Mouse (Mus musculus): ENCODE measurements around the gene Pde1a.
"Not testable (repeated sequence)": the region's sequence is repeated elsewhere in the genome, so short reads cannot be mapped to it uniquely, and the experiment has no call there.

Pde1a gene

DNA sequence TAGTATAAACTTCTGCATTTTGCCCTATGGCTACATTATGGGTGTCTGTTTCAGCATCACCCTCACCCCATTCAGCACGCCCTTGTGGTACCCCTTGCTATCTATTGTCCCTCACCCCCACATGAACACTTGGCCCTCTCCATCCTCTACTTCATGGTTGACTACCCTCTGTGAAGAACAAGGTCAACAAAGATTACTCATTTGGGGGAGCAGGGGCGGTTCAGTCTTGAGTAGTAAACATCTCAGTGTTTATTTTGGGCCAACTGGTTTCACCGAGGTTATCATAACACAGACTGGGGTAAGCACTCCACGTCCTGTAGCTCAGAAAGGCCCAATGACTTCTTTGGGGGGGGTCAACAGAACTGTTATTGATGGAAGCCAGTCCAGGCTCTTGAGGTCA lies 164.3 kb downstream of the Pde1a start:
- no peak for DNase-seq (ENCODE audit: low read depth, low spot score)

DNA sequence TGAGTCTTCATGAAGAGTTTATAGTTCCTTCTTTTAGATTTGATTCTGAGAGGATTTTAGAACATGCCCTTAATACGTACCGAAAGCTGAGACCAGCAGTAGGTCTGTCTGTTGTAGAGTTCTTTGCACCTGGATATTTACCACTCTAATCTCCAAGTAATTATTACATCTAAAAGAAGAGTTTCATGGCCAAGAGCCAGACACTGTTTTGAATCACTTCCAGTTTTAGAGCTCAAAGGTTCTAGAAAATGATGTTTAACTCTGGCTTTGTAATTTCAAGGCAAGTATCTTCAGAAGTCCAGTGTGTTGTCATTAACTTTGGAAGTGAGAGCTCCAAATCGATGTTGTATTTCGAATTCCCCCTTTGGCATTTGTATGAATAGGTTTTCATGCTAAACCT lies 167.8 kb downstream of the Pde1a start:
- DNase-seq (ENCODE audit: low read depth, low spot score) = no peak

DNA sequence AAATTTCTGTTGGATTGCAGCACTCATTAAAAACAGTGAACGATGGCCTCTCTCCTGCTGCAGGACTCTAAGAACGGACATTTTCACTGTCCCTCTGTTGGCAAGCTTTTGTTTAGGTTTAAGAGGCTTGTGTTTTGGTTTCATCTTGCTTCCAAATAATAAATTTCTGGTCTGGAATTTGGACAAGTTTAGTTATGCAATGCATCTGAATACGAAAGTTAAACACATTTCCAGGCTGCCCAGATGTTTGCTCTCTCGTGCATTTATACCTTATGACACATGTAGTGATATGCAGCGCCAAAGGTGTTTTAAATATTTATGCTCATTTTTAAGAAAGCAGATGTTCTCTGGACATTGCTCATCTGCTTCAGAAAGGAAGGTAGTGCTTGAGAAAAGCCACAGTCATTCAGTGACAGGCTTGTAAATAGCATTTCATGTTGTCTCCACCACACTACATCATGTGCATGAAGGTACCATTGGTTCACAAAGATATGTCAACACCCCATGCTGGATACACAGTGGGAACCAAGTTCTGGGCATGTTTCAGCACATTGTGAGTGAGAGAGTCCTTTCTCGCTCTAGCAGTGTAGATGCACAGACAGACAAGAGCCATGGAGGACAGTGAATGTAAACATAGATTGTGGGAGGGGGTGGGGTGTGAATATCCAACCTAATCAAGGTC lies 171.5 kb downstream of the Pde1a start:
- DNase-seq (ENCODE audit: low read depth, low spot score) = no peak

DNA sequence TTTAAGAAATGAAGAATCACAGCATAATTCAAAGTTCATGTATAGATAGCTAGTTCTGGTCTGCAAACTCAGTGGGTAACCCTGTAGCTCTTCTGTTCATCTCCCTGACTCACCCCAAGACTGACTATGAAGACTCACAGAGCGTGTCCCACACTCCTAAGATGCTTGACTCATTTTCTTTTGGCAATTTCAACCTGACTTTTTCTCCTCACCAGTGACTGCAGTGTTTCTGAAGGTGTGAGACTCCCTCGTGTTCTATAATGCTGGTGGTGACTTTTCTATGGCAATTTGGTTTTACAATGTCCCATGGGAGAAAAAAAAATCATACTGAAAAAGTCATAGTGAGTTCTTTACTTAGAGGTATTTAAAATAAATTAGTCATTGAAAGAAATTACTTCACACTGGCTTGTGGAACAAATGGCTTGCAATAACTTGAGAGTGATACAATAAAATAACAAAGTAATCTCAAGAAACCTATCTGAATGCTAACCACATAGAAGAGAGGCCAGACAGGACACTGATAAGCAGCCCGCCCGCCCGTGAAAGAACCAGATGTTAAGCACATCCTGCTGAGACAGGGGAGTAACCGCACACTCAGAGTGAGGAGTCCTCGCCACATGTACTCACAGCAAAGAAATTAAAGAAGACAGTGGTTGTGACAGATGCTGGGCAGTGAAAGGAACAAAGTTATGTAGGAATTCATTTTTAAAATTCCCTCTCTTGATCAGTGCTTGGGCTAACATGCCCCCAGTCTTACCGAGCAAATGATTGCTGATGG lies 183.2 kb downstream of the Pde1a start:
- DNase-seq (ENCODE audit: low read depth, low spot score) = peak; percentile 64

DNA sequence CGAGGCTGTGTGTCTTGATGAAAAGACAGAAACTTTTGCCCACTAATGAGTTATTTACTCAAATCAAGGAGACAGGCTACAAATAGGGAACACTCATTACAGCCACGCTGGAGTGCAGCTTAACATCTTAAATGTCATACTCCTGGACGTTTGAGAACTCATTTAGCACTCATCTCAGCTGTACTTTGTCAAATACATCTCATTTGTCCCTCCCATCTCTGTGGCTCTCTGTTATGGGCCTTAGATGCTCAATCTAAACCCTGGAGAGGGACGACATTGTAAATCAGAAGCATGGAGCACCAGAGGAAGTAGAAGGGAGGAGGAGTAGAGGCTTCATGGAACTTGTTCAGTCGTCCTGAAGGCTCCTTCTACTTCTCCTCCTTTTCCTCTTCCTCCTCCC lies 194.6 kb downstream of the Pde1a start:
- no peak for DNase-seq (ENCODE audit: low read depth, low spot score)

DNA sequence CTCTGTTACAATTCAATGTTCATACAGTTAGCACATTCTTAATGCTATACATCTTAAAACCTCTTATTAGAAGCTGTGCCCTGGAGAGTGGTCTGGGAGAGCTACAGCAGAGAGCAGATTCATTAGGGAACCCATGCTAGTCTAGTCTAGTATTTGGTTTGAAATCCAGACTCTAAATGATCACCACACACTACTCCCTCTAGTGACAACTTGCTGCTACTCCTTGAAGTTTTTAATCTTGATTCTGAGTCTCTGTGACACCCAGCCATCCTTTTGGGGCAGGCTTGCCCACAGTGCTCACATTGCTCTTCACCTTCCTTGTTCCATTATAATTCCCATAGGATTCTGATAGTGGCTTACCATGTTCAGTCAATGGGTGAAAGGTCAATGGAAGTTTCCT lies 206.9 kb downstream of the Pde1a start:
- no peak for DNase-seq (ENCODE audit: low read depth, low spot score)

DNA sequence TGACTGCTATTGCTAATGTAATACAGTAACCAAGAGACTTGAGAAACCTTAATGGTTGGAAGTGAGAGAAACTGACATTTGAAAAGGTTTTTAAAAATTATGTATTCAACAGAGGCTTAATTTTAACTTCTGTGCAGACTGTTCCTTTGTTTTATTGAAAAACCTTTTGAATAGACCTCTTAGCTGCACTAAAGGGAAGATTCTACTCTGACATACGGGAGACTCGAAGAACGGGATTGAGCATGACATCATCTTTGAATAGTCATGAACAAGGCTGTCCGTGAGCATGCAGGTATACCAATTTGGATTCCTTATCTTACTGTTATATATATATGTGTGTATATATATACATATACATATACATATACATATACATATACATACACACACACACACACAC lies 207.9 kb downstream of the Pde1a start:
- DNase-seq (ENCODE audit: low read depth, low spot score) = no peak

DNA sequence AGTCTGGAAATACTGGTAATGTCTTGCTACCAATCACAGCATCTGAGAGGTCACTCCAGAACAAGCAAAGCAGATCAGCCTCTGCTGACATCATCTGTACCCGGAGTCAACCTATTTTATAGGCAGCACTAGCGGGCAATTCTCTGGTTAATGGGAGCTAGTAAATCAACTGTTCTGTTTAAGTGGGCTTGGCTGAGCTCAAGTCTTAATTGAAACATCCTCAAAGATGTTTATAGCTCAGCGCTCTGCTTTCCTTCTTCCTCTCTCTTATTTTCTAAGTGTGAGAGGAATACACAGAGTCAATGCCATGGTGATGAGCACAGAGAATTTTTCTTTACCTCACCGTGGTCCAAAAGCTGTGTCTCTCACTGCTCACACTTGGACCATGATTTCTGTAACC lies 208.8 kb downstream of the Pde1a start:
- DNase-seq (ENCODE audit: low read depth, low spot score) = no peak

DNA sequence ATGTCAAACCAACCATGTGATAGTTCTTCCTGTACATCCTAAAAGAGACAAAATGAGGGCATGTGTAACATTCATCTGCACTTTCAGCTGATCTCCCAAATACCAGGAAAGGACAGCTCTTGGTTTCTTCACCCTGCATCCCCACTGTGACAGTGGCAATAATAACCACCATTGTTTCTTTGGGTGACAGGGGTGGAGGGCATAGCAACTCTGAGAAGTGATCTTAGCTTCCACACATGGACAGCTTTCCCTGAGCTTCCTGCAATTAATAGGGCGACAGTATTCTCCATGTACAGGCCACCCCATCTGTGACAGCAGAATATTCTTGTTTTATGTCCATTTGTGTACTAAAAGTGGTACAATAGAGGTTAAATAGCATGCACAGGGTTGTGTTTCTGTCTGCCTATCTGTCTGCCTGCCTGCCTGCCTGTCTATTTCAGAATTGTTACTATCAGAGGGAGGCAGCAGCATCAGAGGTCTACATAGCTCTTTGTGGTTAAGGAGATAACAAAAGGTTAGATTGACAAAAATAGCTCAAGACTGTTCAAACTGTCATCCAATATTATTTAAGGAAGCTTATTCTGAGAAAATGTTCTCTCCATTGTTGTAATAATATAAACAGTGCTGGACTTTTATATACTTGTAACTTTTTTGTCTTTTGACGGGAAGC lies 227.3 kb downstream of the Pde1a start:
- DNase-seq (ENCODE audit: low read depth, low spot score) = no peak

DNA sequence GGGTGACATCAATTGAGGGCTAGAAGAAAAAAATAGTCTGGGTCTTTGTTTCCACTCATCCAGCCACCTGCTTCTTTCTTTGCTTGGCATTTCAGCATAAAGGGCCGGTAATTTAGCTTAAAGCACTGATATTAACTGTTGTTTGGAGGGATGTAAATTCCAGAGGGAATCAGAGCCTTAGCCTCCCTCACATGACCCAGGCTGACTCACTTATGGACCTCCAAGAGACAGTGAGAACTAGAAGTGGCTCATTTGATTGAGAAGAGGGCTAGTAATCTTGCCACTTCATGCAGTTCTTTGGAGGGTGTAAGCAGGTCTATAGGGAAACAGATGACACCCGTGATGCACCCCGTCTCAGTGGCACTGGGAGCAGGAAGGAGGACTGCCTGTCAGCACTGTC lies 230.7 kb downstream of the Pde1a start:
- no peak for DNase-seq (ENCODE audit: low read depth, low spot score)

DNA sequence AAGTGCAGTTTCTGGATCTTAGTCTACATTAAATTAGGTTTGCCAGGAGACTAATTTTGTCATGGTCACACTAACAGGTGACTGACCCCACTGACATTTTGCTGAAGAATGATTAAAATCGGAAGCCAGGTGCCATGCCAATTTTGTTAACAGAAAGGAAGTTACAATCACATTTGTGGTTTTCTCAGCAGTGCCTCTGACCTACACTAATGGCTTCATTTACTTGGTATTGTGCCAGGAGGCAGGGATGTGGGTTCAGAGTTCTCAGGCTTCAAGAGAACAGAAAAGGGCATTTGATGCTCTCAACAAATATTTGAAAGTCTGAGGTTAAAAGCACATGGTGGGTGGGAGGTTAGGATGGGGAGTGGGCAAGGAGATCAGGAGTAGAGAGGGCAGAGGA lies 236.4 kb downstream of the Pde1a start:
- no peak for DNase-seq (ENCODE audit: low read depth, low spot score)

DNA sequence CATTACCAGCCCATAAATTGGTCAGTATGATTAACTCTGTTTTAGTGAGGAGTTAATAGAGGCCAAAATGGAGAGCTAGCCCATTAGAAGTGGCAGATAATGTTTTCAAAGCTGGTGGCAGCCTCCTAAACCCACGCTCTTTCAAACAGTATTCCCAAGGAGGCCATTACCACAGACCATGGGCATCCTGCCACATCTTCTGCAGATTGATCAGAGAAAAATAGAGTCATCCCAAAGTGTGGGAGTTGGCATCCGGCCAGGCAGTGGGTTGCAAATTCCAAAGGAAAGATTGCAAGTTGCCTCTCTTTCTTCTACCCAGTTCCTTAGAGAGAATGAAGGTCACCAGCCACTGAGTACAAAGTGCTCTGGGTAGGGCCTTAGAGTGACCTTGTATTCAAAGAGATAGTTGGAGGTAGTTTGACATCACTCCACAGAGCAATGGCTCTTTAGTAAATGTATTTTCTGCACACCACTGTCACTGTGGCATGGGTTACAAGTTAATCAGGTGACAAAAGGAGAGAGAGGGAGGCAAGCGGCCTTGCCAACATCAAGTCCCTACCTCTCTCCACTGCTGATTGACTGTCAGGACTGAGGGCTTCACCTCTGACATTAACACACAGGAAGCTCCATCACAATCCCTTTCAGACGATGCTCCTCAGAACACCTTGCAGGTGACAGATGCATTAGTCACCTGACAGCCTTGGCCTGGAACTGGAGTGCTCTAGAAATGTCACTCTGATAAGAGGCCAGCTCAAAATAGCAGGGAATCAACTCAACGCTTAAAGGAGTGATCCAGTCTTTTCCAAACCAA lies 237.3 kb downstream of the Pde1a start:
- peak; percentile 75 for DNase-seq (ENCODE audit: low read depth, low spot score)

DNA sequence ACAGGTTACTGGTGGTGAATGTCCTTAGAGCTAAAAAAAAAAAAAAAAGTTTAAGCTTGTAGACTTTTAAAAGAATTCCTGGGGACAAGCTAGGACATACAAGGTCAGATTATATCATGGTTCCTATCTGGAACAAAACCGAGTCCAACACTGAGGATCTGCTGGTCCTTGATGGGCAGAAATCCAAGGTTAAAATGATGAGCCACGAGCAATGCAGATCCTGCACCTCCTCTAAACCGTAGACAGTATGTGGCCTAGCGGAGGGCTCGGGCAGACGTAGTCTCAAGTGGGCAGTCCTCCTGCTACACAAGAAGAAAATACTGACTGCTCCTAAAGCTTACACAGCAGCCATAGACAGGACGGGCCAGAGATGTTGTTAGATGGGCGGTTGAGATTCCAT lies 238.5 kb downstream of the Pde1a start:
- no peak for DNase-seq (ENCODE audit: low read depth, low spot score)

DNA sequence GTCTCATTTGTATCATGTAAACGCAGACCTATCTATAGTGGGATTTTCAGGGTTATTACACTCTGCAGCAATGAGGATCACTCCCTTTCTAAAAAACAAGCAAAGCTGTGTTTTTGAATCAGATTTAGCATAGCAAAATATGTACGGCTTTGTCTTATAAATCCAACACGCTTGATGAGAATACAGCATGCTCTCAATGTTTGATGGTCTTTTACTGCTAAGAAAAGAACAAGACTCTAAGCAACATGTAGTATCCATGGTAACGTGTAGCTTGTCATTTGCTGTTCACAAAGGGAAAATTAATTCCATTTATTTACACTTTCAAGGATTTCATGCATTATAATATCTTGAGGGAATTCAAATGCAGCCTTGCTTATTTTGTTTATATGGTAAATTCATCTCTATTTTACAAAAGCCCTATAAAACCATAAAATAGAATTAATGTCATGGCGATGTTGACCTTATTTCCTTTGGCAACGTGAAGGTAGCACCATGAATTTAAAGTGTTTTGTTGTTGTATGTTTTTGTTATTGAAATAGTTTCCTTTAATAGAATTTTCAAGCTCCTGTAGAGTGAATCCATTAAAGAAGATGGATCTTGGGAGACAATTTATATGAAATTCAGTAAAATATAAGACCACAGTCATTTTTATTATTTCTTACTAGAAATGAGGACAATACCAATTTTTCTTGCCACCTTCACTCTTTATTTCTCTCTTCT lies 245.5 kb downstream of the Pde1a start:
- DNase-seq (ENCODE audit: low read depth, low spot score) = peak; percentile 37

DNA sequence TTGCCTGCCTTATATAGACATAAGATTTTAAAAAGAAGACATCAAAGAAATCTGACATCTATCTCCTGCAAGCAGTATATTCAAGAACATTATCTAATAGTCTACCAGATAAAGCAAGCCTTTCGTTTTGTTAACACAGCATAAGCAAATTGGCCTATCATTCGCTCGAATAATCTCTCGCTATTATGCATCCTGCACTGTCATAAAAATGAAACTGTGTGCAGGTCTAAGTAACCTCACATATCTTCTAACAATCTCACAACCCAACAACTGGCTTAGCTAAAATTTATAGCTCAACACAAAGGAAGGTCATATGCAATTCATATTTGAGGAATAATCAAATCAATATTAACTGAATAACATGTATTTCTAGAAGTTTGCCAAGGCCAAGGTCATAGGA lies 246.0 kb downstream of the Pde1a start:
- DNase-seq (ENCODE audit: low read depth, low spot score) = no peak

DNA sequence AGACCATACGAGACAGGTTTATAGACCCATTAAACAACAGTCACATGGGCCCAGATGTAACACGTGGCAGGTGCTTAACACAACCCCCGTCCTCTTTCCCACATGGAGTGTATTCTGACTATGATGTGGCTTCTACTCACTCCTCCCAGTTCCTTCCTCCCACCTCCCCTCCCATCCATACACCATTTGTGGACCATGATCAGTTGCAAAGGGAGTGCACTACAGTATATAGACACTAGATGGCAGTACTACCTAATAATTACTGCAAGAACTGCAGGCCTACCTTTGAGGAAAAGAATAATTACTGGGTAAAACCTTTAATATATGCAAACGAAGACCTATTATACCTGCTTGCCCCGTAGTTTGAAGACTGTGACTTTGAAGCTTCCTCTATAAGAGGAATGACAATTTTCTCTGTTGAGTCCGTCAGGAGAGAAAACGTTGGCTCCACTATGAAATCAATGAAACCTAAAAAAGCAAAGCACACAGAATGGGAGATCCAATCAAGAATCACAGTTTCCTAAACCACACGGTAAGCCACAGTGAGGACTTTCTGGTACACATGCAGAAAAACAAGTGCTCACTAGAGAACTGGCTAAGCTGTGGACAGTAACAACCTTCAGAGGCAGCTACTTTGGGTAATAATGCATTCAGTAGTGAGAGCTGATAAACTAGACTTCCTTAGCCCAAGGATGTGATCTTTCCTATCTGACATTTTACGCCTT lies 263.8 kb downstream of the Pde1a start:
- DNase-seq (ENCODE audit: low read depth, low spot score) = peak; percentile 68

DNA sequence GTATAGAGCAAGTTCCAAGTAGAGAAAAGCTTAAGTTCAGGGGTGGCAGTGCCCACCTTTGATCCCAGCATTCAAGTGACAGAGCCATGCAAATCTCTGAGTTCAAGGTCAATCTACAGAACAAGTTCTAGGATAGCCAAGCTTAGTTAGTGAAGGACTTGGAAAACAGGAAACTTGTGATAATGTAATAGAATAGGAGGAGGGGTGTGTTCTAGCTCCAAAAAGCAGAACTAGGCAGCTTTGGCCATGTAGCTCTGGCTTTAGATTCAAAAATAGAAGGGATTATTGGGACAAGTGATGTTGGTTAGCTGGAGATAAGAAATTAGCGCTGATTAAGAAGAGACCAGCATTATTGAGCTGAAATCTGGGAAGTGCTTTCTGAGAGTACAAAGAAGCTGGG lies 272.4 kb downstream of the Pde1a start:
- DNase-seq (ENCODE audit: low read depth, low spot score) = no peak

DNA sequence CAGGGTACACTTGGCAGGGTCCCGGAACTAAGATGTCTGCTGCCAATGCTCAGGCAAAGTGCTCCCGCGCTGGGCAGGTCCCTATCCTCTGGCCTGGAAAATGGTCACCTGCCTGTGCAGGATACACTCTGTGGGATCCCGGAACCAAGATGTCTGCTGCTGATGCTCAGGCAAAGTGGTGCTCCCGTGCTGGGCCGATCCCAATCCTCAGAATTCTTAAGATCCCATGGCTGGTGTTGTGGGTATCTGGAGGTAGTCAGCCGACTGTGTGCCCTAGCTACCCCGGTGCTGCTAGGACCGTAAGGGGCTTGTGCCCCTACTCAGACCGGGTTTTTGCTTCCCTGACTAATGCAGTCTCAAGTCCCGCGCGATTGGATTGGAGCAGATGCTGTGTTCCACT lies 281.9 kb downstream of the Pde1a start:
- not testable (repeated sequence) for DNase-seq (ENCODE audit: low read depth, low spot score)

DNA sequence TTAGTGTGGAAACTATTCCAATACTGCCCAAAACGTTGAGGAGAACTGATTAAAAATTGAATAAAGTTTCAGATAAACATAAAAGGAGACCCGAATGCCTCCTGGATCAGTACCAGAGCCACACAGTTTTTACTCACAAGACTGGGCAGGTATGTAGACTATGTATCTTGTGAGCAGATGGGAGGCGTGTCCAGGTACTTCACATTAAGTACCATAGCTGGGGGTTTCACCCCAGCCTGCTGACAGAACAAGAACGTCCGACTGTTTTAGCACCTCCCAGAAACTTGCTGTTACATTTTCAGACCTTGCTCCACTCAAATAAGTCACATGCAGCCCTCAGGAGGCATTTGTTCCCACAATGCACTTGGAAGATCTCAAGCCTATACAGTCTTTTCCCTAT lies 289.7 kb downstream of the Pde1a start:
- no peak for DNase-seq (ENCODE audit: low read depth, low spot score)

DNA sequence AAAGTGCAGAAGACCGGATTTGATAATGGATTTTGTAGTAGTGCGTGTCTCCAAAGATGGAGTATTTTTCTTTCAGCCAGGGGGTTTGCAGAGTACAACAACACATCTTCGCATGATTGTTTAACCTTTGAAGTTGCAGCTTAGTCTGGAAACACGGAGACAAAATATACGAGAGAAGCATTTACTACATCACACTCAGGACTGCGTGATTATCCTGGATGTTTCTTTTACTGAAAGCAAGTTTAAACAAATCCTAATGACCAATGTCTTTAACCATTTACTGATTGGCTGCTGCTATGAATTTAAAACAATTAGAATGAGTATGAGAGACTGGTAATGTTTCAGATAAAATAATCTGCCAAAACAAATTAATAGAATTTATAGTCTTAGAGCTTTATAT lies 290.2 kb downstream of the Pde1a start:
- no peak for DNase-seq (ENCODE audit: low read depth, low spot score)

DNA sequence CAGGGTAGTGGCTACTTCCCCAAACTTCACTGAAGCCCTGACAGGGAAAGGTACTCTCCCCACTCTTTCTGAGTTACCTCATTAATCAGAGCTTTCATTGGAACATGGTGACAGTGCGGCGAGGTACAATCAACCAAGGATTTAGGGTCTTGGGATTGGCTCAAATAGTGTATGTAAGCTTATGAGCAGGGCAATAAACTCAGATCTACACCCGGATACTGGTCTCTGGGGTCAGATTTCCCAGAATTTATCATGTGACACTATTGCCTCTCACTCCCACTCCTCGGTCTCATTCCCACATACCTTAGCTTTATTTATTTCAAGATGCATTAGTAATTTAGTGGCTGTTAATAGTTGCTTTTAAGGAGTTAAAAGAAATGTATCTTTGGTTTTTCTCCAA lies 303.4 kb downstream of the Pde1a start:
- DNase-seq (ENCODE audit: low read depth, low spot score) = no peak

Data from brain, adult 2 months (tissue).